Mouse (Mus musculus): ENCODE measurements at regions not wholly inside any gene's neighbourhood (a gene's known extent, or its start where the extent isn't known, plus 50 kb on each side); places are given as distances from the start of the nearest gene placed in this dataset.
"Not testable (repeated sequence)": the region's sequence is repeated elsewhere in the genome, so short reads cannot be mapped to it uniquely, and the experiment has no call there.

GRCm38 (mm10) chr13:3216070-3216469 is 321.8 kb upstream of the Gdi2 start:
- WGBS, result 51% methylated on average over 3 of the region's 3 CpGs
- not testable (repeated sequence) for H3K27me3 ChIP-seq (ENCODE audit: control insufficient read depth, insufficient read depth, low read length); H3K27ac ChIP-seq (ENCODE audit: low read depth, low read length); H3K4me2 ChIP-seq (ENCODE audit: low read depth, low read length, severe bottlenecking); H3K4me1 ChIP-seq (replicated peaks; ENCODE audit: control insufficient read depth, insufficient read depth, low read length); H3K36me3 ChIP-seq (ENCODE audit: control insufficient read depth, insufficient read depth, low read length); ATAC-seq (replicated peaks; ENCODE audit: low FRiP score); H3K9me3 ChIP-seq (ENCODE audit: control insufficient read depth, low read length); H3K4me3 ChIP-seq (ENCODE audit: low read depth, low read length); H3K9ac ChIP-seq (ENCODE audit: low read length)
- peak; percentile 50 for DNase-seq (ENCODE audit: low spot score)

GRCm38 (mm10) chr13:3221005-3221621 is 316.8 kb upstream of the Gdi2 start:
- WGBS, result 53% methylated on average over 10 of the region's 10 CpGs
- not testable (repeated sequence) for H3K36me3 ChIP-seq (ENCODE audit: control insufficient read depth, insufficient read depth, low read length); H3K9me3 ChIP-seq (ENCODE audit: control insufficient read depth, low read length); H3K9ac ChIP-seq (ENCODE audit: low read length); H3K4me1 ChIP-seq (replicated peaks; ENCODE audit: control insufficient read depth, insufficient read depth, low read length); H3K4me3 ChIP-seq (ENCODE audit: low read depth, low read length); H3K27ac ChIP-seq (ENCODE audit: low read depth, low read length); H3K27me3 ChIP-seq (ENCODE audit: control insufficient read depth, insufficient read depth, low read length); H3K4me2 ChIP-seq (ENCODE audit: low read depth, low read length, severe bottlenecking); DNase-seq (ENCODE audit: low spot score)
- peak; percentile 73 for ATAC-seq (replicated peaks; ENCODE audit: low FRiP score)

DNA sequence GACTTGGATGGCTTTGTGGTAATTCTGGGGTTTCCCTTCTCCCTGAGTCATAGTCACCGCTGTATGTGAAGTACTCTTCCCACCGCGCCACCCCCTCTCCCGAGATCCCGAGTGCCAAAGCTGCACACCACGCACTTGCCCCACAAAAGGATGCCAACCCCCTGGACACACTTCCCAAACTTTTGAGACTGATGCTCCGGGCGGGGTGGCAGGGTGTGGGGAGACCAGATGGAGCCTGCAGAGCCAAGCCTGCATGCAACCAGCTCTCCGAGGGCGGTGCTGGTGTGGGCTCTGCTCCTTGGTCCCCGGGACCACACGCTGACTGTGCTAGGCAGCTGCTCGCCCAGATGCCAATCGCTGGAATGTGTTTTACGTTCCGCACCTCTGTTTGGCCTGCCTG is 316.2 kb upstream of the Gdi2 start:
- no peak overlapping the region for H3K27ac ChIP-seq (ENCODE audit: low read depth, low read length)
- peak; percentile 54 for DNase-seq (ENCODE audit: low spot score)

GRCm38 (mm10) chr13:3258379-3258778 is 279.5 kb upstream of the Gdi2 start:
- no peak overlapping the region for H3K9ac ChIP-seq (ENCODE audit: low read length)
- no peak overlapping the region for H3K4me3 ChIP-seq (ENCODE audit: low read depth, low read length)
- no peaks in the 10 kb centered on the region for H3K4me1 ChIP-seq (replicated peaks; ENCODE audit: control insufficient read depth, insufficient read depth, low read length)
- ATAC-seq (replicated peaks; ENCODE audit: low FRiP score), result no peak
- no peaks in the 10 kb centered on the region for H3K36me3 ChIP-seq (ENCODE audit: control insufficient read depth, insufficient read depth, low read length)
- DNase-seq (ENCODE audit: low spot score), result no peak
- no peaks in the 10 kb centered on the region for H3K9me3 ChIP-seq (ENCODE audit: control insufficient read depth, low read length)
- H3K27me3 ChIP-seq (ENCODE audit: control insufficient read depth, insufficient read depth, low read length), result no peaks in the 10 kb centered on the region
- 84% methylated on average over 1 of the region's 1 CpGs for WGBS
- H3K4me2 ChIP-seq (ENCODE audit: low read depth, low read length, severe bottlenecking), result no peak overlapping the region
- no peak overlapping the region for H3K27ac ChIP-seq (ENCODE audit: low read depth, low read length)

More for the DNA sequence above, 316.2 kb upstream of the Gdi2 start:
- ATAC-seq (replicated peaks; ENCODE audit: low FRiP score), result peak; percentile 64
- WGBS, result 64% methylated on average over 16 of the region's 16 CpGs
- Histone ChIP-seq H3K4me1 (replicated peaks; ENCODE audit: control insufficient read depth, insufficient read depth, low read length) (no peaks in the 10 kb centered on the region), H3K9ac (ENCODE audit: low read length) (no peak overlapping the region), H3K36me3 (ENCODE audit: control insufficient read depth, insufficient read depth, low read length) (no peaks in the 10 kb centered on the region), H3K9me3 (ENCODE audit: control insufficient read depth, low read length) (no peaks in the 10 kb centered on the region; the same call in 1 of the 2 replicates), H3K27me3 (ENCODE audit: control insufficient read depth, insufficient read depth, low read length) (no peaks in the 10 kb centered on the region), H3K4me3 (ENCODE audit: low read depth, low read length) (no peak overlapping the region), H3K4me2 (ENCODE audit: low read depth, low read length, severe bottlenecking) (no peak overlapping the region)

DNA sequence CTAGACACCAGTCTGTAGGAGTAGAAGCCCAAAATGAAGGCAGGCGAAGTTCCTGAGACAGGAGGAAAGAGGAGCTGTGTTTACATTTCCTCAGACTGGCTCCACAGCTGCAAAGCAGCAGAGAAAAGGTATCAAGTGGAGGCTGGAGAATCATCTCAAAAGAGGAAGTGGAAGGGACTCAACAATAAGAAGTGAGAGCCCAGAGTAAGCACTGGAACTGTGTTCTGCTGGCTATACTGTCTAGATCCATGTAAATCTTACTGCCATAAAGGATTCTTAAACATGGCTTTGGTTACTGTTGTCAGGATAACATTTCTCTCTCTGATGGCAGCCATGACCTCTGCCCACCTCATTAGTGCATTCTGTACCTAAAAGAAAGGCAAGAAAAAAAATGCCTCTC is 261.7 kb upstream of the Gdi2 start:
- not testable (repeated sequence) for H3K9me3 ChIP-seq (ENCODE audit: control insufficient read depth, low read length); DNase-seq (ENCODE audit: low spot score); H3K4me1 ChIP-seq (replicated peaks; ENCODE audit: control insufficient read depth, insufficient read depth, low read length); H3K36me3 ChIP-seq (ENCODE audit: control insufficient read depth, insufficient read depth, low read length); H3K27me3 ChIP-seq (ENCODE audit: control insufficient read depth, insufficient read depth, low read length); ATAC-seq (replicated peaks; ENCODE audit: low FRiP score); H3K4me2 ChIP-seq (ENCODE audit: low read depth, low read length, severe bottlenecking); H3K27ac ChIP-seq (ENCODE audit: low read depth, low read length); H3K9ac ChIP-seq (ENCODE audit: low read length); H3K4me3 ChIP-seq (ENCODE audit: low read depth, low read length)
- 47% methylated on average over 1 of the region's 1 CpGs for WGBS
